Mouse (Mus musculus) adrenal gland, adult 18-20 months (tissue): ENCODE measurements around the gene Tnfsf10. TPM values are rescaled to one million over a fixed set of nuclear protein-coding genes. Genes with fewer than 3 reads are reported as not detected.

Experiments used
- DNase-seq, 2 experiments: peaks; one replicate each; pipeline ENCODE4 v3.0.0; 2021 to 2022; ENCODE audit warnings: low spot score in 2 of 2
- total RNA-seq, 2 experiments: library from RNA; stranded (reverse); gene quantifications; 1 replicate in 1 of 2; 2 replicates in 1 of 2; pipeline ENCODE4 v1.2.3; 2021

Tnfsf10 gene
- total RNA-seq, 2 experiments from 2014 or later: 6.1 to 8.6 TPM

DNA sequence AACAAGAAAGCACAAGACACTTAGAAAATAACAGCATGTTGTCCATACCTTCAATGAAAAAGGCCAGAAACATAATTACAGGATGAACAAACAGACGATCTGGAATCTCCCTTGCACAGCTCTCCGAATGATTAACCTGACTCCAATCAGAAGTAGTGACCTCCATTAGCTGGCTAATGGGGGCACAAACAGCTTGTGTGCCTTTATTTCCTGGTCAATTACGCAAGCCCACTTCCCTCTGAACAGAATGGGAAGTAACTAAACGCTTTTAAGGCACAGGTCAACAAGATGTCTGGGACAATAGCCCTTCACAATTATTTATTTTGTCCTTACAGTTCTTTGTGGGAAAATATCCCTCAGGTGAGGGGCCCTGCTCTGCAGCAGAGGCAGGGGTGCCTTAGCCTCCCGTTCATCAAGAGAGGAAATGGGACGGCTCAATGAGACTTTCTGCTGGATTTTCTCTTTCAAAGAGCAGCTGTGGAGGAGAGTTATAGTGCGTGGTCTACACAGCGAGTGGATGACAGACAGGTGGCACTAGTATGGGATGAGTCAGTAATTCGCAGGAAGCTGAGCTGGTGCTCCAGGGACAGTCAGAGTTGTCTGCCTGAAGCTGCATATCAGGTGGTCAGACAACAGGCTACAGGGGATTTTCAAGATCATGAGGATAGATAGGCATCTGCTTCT, 14.3 kb upstream of the Tnfsf10 start:
- DNase-seq: no peak

DNA sequence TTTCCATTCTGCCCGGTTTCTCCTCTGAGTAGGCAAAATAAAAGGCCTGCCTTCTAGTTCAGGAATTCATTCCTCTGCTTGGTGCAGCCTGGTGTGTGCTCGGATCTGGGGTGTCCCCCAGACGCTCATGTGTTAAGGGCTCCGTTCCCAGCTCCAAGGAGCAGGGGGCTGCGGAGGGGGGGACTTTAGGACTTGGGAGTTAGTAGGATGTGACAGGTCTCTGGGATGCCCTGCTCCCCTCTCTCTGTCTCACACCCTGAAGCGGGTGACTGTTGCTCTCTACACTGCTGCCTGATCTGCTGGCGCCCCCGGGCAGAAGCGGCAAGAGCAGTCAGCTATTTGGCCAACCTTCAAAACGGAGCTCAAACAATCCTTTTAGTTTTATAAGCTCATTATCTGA, 10.0 kb upstream of the Tnfsf10 start:
- DNase-seq: no peak

DNA sequence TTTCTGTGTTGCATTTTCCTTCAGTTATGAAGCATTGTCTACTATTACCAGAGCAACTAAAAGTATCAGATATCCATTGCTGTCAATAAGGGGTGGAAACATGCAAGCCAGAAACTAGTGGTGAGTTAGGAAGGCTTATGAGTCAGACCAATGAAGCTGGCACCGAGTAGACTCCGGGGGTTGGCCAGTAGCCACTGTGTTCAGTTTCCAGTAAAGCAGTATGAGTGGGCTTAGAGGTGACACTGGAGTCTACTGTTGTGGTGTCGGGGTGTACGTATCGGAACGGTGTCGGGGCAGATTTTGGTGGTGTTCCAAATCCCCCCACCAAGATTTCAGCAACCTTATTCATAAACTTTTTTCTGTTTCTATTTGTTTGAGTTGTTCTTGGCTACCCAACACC, 5.9 kb upstream of the Tnfsf10 start:
- DNase-seq: no peak

DNA sequence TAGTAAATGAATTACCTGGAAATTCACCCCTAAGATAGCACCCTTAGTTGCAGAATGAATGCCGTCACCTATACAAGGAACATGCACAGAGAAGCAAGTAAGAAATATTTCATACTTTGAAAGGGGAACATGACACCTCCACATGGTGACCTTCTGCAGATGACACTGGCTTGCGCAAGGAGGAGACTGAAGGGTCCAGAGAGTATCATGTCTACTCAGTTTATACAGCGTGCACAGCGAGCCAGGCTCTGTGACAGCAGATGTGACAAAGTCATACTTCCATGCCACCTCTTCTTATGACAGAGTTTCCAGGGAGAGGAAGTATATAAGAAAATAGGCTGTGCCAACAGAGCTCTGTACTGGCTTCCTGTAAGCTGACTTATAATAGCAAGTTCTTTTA, 5.4 kb upstream of the Tnfsf10 start:
- DNase-seq: no peak

DNA sequence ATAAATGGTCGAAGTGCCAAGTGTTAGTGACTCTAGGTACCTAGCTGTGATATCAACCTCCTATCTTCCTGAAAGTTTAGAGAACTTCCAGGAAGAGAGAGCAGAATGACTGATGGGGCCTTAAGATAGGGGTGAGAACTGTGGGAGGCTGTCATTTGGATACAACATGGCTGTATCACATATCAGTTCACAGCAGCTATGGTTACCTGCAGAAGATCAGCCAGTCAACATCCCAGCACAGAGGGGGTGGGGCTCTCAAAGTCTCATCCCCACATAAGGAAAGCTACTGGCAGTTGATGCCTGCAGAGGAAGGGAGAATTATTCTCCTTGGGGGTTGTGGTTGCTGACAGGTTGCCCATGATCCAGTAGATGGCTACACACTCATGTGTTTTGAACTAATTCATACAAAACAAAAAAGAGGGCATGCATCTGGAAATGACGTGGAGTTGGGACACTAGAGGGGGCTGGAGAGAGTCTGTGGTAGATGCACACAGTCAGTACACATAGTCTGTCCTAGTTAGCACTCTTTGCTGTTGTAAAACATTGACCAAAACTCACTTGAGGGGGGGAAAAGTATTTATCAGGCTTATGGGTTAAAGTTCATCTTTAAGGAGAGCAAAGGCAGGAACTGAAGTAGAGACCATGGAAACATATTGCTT, 2.2 kb upstream of the Tnfsf10 start:
- no peak for DNase-seq

DNA sequence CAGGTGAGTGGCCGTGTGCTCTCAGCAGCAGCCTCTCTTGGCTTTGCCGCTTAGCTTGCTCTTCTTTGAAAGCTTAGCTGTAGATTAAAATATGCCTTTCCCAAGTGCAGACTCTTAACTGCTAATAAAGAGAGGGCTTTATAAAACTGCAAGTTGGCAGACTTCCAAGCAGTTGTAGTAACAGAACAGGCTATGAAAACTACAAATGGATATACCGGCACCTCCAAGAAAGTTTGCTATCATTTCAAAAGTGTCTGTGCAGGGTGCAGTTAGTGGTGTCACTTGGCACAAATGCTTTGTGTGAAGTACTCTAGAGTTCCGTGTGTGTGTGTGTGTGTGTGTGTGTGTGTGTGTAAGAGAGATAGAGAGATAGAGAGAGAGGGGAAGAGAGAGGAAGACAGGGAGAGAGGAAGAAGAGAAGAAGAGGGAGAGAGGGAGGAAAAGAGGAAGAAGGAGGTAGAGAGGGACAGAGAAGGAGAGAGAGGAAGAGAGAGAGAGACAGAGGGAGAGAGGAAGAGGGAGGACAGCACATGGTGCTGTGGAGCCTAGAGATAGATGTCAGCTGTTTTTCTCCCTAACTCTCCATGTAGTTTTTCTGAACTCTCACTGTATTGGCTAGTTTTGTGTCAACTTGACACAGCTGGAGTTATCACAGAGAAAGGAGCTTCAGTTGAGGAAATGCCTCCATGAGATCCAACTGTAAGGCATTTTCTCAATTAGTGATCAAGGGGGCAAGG, 628 bp downstream of the Tnfsf10 start:
- DNase-seq: no peak

DNA sequence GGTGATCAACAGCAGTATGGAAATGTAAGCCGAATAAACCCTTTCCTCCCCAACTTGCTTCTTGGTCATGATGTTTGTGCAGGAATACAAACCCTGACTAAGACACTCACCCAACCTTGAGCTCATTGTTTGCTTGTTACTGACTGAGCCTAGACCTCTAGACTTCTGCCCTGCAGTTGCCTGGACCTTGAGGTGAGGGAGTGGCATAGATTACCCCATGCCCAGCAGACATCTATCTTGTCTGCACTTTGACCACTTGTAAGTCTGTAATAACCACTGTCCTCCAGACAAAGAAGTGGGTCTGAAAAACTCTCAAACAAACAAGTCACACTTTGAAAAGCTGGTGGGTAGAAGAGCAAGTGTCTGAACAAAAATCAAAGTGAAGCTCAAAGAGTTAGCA, 2.8 kb downstream of the Tnfsf10 start:
- DNase-seq: no peak

DNA sequence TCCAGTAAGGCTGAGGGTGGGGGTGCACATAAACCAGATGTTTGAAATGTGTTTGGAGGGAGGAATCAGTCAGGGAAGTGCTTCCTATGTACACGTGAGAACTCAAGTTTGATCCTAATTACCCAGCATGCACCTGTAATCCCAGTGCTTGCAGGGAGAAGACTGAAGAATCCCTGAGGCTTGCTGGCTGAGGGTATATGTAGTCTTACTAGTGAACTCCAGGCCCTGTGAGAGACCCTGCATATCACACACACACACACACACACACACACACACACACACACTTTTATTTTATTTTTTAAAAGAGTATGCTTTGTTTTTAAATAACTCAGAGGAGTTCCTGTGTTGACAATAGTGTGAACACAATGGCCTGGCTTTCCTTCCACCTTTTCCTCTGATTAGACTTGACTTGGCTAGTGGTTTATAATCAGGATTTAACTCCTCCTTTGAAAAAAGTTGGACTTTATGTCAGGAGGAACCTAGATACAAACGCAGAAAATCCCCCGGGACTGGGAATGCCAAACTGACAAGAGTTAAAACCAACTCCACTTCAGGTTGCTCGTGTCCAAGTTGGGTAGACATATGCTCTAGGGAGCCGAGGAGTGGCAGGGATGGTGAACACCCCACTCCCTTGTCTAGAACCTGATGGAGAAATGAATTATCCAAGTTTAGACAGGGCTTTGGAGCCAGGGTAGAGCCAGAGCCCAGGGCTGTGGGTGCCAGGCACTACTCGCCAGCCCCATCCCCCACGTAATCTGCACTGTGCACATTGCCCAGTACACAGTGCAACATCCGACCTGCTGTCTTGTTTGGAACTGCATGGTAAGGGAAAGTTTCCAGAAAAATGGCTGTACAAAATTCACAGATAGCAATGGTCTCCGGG, 4.0 kb downstream of the Tnfsf10 start:
- DNase-seq: no peak

DNA sequence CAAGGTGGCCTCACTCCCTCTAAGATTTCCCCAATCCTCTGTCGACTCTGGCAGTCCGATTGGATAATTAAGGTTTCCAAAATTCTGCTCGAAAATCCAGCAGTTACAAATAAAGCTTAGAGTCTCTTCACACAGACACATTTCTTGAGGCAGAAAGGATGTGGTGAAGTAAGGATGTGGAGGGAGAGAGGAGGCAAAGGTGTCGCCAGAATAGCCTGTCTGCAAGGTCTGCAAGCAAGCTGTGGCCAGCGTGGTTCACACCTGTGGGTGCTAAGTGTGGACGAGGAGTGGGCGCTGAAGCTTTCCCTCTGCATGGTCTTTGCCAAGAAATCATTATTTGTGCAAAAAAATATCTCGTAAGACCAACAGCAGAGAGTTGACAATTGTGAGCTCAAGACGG, 5.8 kb downstream of the Tnfsf10 start:
- no peak for DNase-seq

DNA sequence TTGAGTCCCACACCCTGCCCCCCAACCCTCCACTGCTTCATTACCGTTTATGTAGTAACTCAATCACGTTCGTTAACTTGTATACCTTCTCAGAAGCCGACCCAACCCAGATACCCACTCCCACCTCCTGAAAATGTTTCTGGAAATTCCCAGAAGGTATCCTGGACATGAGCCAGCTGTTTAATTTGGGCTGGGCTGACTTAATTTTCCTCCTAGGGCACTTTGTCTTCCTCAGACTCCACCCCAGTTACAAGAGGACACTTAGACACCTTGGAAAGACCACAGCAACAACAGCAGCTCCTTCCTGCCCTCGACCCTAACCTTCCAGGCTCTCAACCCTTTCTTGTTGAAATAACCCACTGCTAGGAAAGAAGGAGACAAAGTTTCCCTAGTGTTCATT, 6.7 kb downstream of the Tnfsf10 start:
- DNase-seq: no peak

DNA sequence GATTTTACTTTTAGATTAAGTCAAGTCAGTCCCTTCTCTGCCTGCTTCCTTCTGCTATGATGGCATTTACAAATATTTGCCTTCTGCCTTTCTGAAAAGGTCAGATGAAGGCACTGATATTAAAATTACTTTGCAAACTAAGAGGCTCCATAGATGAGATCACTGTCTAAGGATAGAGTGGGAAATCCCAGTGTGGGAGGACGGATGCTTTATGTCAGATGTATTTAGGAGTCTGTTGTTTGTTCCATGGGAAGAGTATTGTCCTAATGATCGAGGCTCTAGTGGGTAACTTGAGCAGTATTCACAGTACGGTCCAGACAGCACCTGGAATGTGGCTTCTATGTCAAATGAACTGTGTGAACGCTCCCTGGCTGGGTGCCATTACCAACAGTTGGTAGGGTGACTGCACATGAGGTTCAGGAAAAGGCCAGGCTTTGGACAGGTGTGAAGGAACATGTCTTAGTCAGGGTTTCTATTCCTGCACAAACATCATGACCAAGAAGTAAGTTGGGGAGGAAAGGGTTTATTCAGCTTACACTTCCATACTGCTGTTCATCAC, 9.9 kb downstream of the Tnfsf10 start:
- no peak for DNase-seq

DNA sequence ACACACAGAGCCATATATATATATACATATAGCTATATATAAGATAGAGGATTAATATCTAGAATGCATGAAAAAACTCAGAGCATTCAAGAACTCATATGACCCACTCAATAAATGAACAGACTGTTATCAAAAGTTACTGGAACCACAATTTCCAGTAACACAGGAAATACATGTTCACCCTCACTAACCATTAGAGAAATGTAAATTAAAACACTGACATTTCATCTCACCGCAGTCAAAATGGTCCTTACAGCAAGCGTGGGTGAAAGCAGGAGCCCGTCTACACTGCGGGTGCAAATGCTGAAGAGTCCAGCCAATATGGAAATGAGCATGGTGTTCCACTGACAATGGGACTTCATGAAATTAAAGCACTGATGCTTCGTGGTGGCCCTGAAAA, 13.9 kb downstream of the Tnfsf10 start:
- DNase-seq: no peak

DNA sequence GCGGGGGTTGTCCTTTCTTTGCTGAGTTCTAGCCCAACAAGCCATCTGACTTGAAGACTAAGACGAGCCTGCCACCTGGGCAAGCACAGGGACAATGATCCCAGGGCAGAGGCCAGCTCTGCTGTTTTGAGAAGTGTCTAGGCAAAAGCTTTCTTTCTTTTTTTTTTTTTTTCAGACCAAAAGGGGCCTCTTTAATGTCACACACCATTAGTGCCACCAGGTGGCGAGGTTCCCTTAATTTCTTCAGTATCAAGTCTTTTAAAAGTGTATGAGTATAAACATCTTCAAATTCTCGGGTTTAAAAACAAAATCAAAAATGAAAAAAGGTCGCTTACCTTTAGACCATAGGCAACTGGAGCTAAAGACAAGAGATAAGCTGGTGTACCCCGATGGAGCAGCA, 21.6 kb downstream of the Tnfsf10 start:
- DNase-seq: peak; percentile 18 to 46

DNA sequence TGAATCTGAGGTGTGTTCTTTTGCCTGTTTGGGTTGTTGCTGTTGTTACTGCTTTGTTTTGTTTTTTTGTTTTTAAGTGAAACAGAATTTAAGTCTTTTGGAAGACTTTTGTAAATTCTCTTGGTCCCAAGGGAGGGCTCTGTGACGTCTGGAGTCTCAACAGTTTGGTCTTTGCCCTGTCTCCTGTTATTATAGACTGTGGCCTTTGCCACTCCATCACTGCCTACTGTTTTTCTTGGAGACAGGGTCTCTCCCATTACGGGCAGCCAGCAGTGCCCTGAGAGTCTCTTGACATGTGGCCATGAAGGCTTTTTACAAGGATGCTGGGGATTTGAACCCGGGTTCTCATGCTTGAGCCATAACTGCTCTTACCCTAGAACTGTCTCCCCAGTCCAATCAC, 22.1 kb downstream of the Tnfsf10 start:
- no peak for DNase-seq

DNA sequence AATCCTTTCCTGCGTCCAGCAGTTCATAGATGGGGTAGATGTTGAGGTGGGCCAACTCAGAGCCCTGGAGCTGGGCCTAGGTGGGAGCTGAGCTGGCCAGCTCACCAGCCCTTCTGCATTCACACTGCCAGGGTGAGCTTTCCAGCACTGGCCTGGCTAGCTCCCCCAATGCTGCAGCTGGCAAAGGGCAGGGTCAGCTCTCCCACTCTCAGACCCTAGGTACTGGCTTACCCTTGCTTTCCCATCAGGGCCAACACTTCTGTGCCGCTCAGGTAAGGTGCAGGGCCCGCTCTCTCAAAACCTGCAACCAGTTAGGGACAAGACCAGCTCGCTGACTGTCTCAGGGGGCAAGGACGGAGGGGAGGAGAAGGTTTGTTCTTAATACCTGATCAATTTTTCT, 23.9 kb downstream of the Tnfsf10 start:
- DNase-seq: no peak

DNA sequence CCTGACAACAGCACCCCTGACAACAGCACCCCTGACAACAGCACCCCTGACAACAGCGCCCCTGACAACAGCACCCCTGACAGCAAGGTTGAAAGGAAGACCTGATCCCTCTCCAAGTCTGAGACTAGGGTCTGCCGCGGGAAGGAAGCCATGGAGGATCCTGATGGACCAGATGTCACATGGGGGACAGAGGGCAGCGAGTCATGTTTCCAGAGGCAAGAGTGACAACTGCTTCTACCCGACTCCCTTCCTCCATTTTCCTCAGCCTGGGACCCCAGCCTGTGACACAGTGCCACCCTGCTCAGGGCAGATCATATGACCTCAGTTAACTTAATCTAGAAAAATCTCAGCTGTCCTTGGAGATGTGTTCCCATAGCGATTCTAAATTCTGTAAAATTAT, 25.6 kb downstream of the Tnfsf10 start:
- no peak for DNase-seq

DNA sequence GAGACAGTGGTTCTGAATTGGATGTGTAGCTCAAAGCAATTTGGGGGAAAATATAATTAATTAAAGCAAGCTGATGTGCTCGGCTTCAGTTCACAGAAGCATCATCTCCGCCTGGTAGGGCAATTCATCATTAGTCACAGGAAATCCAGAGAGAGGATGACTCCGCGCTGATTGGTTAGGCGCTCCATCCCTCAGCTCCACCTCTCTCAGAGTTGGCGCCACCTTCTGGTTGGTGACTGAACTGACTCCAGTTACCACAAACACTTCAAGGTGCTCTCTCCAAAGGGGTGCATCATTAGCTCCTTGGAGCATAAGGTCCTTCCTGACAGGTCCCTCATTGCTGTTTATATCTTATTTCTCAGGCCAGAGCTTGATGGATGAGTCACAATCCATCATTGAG, 28.7 kb downstream of the Tnfsf10 start:
- DNase-seq: peak; percentile 18 to 60

DNA sequence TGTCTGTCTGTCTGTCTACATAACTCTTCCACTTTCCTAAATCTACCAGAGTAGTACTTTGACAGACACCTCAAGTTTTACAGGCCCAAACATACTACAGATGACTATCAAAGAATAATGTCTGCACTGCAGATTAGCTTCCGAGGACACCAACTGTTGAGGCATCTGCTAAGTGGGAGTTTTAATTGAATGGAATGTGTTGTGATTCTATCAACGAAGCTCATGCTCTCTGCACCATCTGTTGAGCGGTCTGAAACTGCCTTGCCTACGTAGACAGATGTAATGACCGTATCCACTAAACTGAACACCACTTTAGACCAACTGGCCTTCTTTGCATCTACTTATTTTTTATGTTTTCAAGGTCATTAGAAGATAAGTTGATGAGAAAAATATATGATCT, 31.6 kb downstream of the Tnfsf10 start:
- DNase-seq: no peak

DNA sequence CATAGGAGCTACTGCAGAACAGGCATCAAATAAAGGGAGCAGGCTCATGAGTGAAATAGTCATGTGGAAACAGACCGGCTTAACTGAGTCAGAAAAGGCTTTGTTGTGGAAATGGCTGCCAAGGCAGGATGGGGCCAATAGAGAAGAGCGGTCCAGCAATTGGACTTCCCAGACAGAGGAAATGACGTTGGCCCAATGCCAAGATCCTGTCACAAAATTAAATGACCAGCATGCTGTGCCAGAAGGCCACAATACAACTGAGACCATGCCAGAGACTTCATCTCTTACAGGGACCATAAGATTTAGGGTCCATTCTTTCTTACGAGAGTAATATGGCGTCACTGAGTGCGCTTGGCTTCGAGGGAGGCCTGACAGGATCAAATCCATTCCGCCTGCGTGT, 34.3 kb downstream of the Tnfsf10 start:
- DNase-seq: no peak

DNA sequence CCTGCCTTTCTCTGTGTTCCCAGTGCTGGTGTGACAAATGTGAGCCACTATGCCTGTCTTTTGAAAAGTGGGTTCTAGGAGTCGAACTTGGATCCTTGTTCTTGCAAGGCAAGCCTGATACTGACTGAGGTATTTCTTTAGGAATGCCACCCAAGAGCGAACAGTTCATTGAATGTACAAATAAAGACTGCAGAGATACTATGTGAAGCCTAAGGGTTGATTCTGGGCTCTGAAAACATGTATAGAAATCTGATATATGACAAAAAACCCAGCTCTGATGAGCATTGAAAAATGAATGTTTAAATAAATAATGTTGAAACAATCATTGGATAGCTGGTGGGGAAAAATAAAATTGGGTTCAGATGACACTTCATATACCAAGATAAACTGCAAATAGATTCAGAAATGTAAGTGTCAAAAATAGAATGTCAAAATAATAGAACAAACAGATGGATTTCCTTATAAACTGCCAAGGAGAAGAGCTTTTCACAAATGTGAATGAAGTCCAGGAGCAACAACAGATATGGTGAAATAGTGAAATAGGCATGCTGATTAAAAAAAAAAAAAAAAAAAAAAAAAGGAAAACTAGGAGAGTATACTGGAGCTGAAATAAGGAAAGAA, 42.4 kb downstream of the Tnfsf10 start:
- no peak for DNase-seq

DNA sequence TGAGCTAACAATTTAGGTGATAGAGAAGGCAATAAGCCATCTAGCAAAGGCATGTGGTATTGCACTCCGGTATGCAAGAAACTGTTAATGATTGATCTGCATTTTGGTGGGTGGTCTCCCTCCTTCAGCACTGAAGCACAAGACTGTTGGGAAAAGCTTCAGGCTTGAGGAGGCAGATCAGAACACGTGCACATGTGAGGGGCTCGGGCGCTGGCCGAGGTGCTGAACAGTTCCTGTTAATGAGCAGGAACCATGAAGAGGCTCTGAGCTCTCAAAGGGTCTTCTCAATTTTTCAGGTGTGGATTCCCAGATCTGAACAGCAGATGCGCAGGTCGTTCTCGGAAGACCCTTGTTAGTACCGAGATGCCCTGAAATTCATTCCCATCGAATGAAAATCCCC, 53.3 kb downstream of the Tnfsf10 start:
- peak in 1 of 2 experiments; percentile 4 for DNase-seq
